Mouse (Mus musculus): Measurements from ENCODE around the gene Armc2. TPM values are rescaled to one million over a fixed set of nuclear protein-coding genes. Genes with fewer than 3 reads are reported as not detected.
A peak's percentile ranks its signal among the peaks of the same experiment; 100 is the strongest.

Armc2 gene
- polyA plus RNA-seq, 1 experiment from 2014 or later = 1.9 TPM

GRCm38 (mm10) chr10:42048648-42049047 is 30.4 kb upstream of the Armc2 start:
- Histone ChIP-seq H3K4me1 (ENCODE audit: control insufficient read depth, insufficient read depth, low read length) (no peaks in the 10 kb centered on the region), H3K27ac (ENCODE audit: low read length) (no peak overlapping the region), H3K27me3 (ENCODE audit: control insufficient read depth, insufficient read depth, low read length) (no peaks in the 10 kb centered on the region), H3K9ac (replicated peaks; ENCODE audit: low read depth, low read length) (no peak overlapping the region), H3K4me2 (replicated peaks; ENCODE audit: low read depth, low read length) (no peak overlapping the region), H3K36me3 (ENCODE audit: control insufficient read depth, insufficient read depth, low read length) (no peaks in the 10 kb centered on the region), H3K9me3 (ENCODE audit: control insufficient read depth, low read depth, low read length) (no peaks in the 10 kb centered on the region), H3K4me3 (ENCODE audit: low read depth, low read length) (no peak overlapping the region)
- 87% methylated on average over 8 of the region's 8 CpGs for WGBS
- ATAC-seq (ENCODE audit: insufficient number of reproducible peaks, insufficient read depth, low FRiP score, low read depth) = no peak

- ATAC-seq (ENCODE audit: insufficient number of reproducible peaks, insufficient read depth, low FRiP score, low read depth) = no peak
- WGBS = 79% methylated on average over 10 of the region's 10 CpGs
Observed at GRCm38 (mm10) chr10:42044574-42044973, 26.3 kb upstream of the Armc2 start.

DNA sequence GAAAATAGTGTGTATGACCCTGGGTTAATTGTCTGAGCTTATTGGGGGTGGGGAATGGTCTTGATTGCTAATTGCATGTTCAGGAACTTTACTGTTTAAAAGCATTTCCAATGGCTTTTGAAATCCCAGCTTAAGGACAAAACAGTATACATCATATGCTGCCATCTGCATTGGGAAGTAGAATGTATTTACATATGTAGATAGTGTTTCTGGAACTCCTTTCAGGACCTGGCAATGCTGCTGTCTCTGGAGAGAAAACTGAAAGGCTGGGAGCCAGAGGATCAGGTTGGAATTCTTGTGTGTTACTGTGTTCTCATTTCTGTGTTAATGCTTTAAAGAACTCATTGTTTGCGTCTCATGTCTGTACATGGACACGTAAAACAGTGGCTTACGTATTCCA is 25.1 kb upstream of the Armc2 start:
- no peak overlapping the region for H3K4me2 ChIP-seq (replicated peaks; ENCODE audit: low read depth, low read length)
- H3K36me3 ChIP-seq (ENCODE audit: control insufficient read depth, insufficient read depth, low read length) = no peaks in the 10 kb centered on the region
- no peak overlapping the region for H3K27ac ChIP-seq (ENCODE audit: low read length)
- WGBS = 89% methylated on average over 3 of the region's 3 CpGs
- no peak overlapping the region for H3K9ac ChIP-seq (replicated peaks; ENCODE audit: low read depth, low read length)
- H3K4me3 ChIP-seq (ENCODE audit: low read depth, low read length) = no peak overlapping the region
- no peaks in the 10 kb centered on the region for H3K4me1 ChIP-seq (ENCODE audit: control insufficient read depth, insufficient read depth, low read length)
- no peaks in the 10 kb centered on the region for H3K27me3 ChIP-seq (ENCODE audit: control insufficient read depth, insufficient read depth, low read length)
- no peak for ATAC-seq (ENCODE audit: insufficient number of reproducible peaks, insufficient read depth, low FRiP score, low read depth)
- H3K9me3 ChIP-seq (ENCODE audit: control insufficient read depth, low read depth, low read length) = no peaks in the 10 kb centered on the region

More at GRCm38 (mm10) chr10:42044574-42044973, 26.3 kb upstream of the Armc2 start:
- Histone ChIP-seq H3K27me3 (ENCODE audit: control insufficient read depth, insufficient read depth, low read length) (no peaks in the 10 kb centered on the region), H3K4me1 (ENCODE audit: control insufficient read depth, insufficient read depth, low read length) (no peaks in the 10 kb centered on the region), H3K27ac (ENCODE audit: low read length) (no peak overlapping the region), H3K36me3 (ENCODE audit: control insufficient read depth, insufficient read depth, low read length) (no peaks in the 10 kb centered on the region), H3K4me2 (replicated peaks; ENCODE audit: low read depth, low read length) (no peak overlapping the region), H3K9me3 (ENCODE audit: control insufficient read depth, low read depth, low read length) (no peaks in the 10 kb centered on the region), H3K9ac (replicated peaks; ENCODE audit: low read depth, low read length) (no peak overlapping the region), H3K4me3 (ENCODE audit: low read depth, low read length) (no peak overlapping the region)

GRCm38 (mm10) chr10:42042881-42043280 is 24.6 kb upstream of the Armc2 start:
- no peak for ATAC-seq (ENCODE audit: insufficient number of reproducible peaks, insufficient read depth, low FRiP score, low read depth)
- no peak overlapping the region for H3K4me3 ChIP-seq (ENCODE audit: low read depth, low read length)
- WGBS = 69% methylated on average over 1 of the region's 1 CpGs
- 0 out of 2 replicates have a peak overlapping the region, but pooled peaks have one; percentile 7 for H3K27ac ChIP-seq (ENCODE audit: low read length)
- no peaks in the 10 kb centered on the region for H3K27me3 ChIP-seq (ENCODE audit: control insufficient read depth, insufficient read depth, low read length)
- H3K9ac ChIP-seq (replicated peaks; ENCODE audit: low read depth, low read length) = no peak overlapping the region
- H3K4me2 ChIP-seq (replicated peaks; ENCODE audit: low read depth, low read length) = no peak overlapping the region
- H3K4me1 ChIP-seq (ENCODE audit: control insufficient read depth, insufficient read depth, low read length) = no peaks in the 10 kb centered on the region
- H3K9me3 ChIP-seq (ENCODE audit: control insufficient read depth, low read depth, low read length) = no peaks in the 10 kb centered on the region
- H3K36me3 ChIP-seq (ENCODE audit: control insufficient read depth, insufficient read depth, low read length) = no peaks in the 10 kb centered on the region

DNA sequence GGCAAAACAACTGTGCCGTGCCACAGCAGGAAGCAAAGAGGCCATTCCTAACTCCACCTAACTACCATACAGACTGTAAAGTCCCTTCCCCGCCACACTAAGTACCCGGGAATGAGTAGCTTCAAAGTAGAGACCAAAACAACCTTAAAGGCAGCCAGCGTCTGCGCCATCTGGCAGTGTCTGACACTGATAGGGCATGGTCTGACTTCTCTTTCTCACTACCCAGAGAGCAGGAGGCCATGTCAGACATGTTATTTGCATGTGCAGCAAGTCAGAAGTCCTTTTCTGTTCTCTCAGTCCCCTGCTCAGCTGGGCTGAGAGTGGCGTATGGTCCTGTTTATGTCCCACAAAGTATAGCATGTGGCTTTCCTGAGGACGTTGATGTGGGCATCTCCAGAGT is 23.8 kb upstream of the Armc2 start:
- no peak for ATAC-seq (ENCODE audit: insufficient number of reproducible peaks, insufficient read depth, low FRiP score, low read depth)
- Histone ChIP-seq H3K4me2 (replicated peaks; ENCODE audit: low read depth, low read length) (no peak overlapping the region), H3K4me1 (ENCODE audit: control insufficient read depth, insufficient read depth, low read length) (no peaks in the 10 kb centered on the region), H3K4me3 (ENCODE audit: low read depth, low read length) (no peak overlapping the region), H3K27me3 (ENCODE audit: control insufficient read depth, insufficient read depth, low read length) (no peaks in the 10 kb centered on the region), H3K27ac (ENCODE audit: low read length) (no peak overlapping the region), H3K36me3 (ENCODE audit: control insufficient read depth, insufficient read depth, low read length) (no peaks in the 10 kb centered on the region), H3K9ac (replicated peaks; ENCODE audit: low read depth, low read length) (no peak overlapping the region), H3K9me3 (ENCODE audit: control insufficient read depth, low read depth, low read length) (no peaks in the 10 kb centered on the region)
- WGBS = 71% methylated on average over 7 of the region's 7 CpGs

GRCm38 (mm10) chr10:42038571-42038970 is 20.3 kb upstream of the Armc2 start:
- Histone ChIP-seq H3K9ac (replicated peaks; ENCODE audit: low read depth, low read length) (no peak overlapping the region), H3K4me1 (ENCODE audit: control insufficient read depth, insufficient read depth, low read length) (no peaks in the 10 kb centered on the region), H3K9me3 (ENCODE audit: control insufficient read depth, low read depth, low read length) (no peaks in the 10 kb centered on the region), H3K36me3 (ENCODE audit: control insufficient read depth, insufficient read depth, low read length) (no peaks in the 10 kb centered on the region), H3K27ac (ENCODE audit: low read length) (no peak overlapping the region), H3K4me2 (replicated peaks; ENCODE audit: low read depth, low read length) (no peak overlapping the region), H3K27me3 (ENCODE audit: control insufficient read depth, insufficient read depth, low read length) (no peaks in the 10 kb centered on the region), H3K4me3 (ENCODE audit: low read depth, low read length) (no peak overlapping the region)
- no peak for ATAC-seq (ENCODE audit: insufficient number of reproducible peaks, insufficient read depth, low FRiP score, low read depth)
- 46% methylated on average over 10 of the region's 10 CpGs for WGBS

DNA sequence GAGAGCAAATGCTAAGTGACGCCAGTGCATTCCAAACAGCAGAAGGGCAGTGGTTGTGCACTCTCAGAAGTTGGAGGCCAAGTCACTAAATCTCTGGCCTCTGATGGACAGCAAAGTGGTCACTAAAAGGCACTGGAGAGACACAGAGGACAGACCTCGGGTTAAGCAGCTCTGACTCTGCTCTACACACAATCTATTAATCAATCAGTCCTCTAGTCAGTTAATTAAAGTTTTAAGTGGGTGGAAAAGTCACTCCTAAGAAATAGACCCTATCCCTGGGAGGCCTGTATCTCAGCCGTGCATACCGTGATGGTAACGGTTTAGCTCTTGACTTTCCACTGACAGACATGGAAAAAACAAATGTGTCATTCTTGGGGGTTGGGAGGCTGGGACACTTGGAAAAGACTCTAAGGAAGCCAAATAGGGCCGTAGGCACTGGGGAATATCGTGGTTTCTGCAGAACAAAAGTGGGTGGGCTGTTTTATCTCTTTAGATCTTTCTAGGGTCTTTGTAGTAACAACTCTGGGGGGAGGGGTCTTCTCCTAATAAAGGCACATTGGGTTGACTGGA is 19.1 kb upstream of the Armc2 start:
- H3K36me3 ChIP-seq (ENCODE audit: control insufficient read depth, insufficient read depth, low read length) = no peaks in the 10 kb centered on the region
- ATAC-seq (ENCODE audit: insufficient number of reproducible peaks, insufficient read depth, low FRiP score, low read depth) = no peak
- H3K9me3 ChIP-seq (ENCODE audit: control insufficient read depth, low read depth, low read length) = no peaks in the 10 kb centered on the region
- no peaks in the 10 kb centered on the region for H3K27me3 ChIP-seq (ENCODE audit: control insufficient read depth, insufficient read depth, low read length)
- no peak overlapping the region for H3K9ac ChIP-seq (replicated peaks; ENCODE audit: low read depth, low read length)
- no peaks in the 10 kb centered on the region for H3K4me1 ChIP-seq (ENCODE audit: control insufficient read depth, insufficient read depth, low read length)
- no peak overlapping the region for H3K27ac ChIP-seq (ENCODE audit: low read length)
- 42% methylated on average over 7 of the region's 7 CpGs for WGBS
- no peak overlapping the region for H3K4me2 ChIP-seq (replicated peaks; ENCODE audit: low read depth, low read length)
- no peak overlapping the region for H3K4me3 ChIP-seq (ENCODE audit: low read depth, low read length)

DNA sequence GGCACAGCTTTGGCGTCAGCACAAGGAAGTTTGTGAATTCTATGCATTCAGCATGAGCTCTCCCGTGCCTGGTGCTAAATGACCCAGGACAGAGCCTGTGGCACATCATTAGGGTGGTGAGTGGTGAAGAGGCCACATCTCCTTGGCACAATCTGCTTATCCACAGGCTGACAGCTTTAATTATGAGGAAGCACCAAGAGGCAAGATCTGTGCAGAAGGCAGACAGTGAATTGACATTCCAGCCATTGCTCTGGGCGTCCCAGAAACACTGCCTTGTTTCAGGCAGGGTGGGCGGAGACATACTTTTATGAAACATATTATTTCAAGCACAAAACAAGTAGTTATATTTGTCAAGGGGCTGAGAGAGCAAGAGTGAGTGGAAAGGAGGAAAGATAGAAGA is 18.6 kb upstream of the Armc2 start:
- no peaks in the 10 kb centered on the region for H3K27me3 ChIP-seq (ENCODE audit: control insufficient read depth, insufficient read depth, low read length)
- ATAC-seq (ENCODE audit: insufficient number of reproducible peaks, insufficient read depth, low FRiP score, low read depth) = no peak

DNA sequence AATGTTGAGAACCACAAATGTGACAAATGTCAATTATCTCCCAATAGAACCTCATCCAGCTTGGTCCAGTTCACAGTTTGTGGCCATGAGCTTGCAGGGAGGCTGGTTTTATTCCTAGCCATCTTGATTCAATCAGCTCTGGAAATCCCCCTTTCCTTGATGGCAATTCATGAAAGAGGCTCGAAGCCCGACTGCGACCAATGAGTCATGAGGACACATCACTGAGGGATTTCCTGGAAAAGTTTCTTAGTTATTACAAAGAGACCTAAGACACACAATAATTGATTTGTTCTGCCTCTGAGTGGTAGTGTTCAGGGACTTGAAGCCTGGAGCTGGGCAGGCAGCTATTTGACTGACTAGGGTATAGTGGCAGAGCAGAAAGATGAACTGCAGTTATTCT is 15.3 kb upstream of the Armc2 start:
- Histone ChIP-seq H3K36me3 (ENCODE audit: control insufficient read depth, insufficient read depth, low read length) (no peaks in the 10 kb centered on the region), H3K4me2 (replicated peaks; ENCODE audit: low read depth, low read length) (no peak overlapping the region), H3K4me3 (ENCODE audit: low read depth, low read length) (no peak overlapping the region), H3K27ac (ENCODE audit: low read length) (no peak overlapping the region), H3K27me3 (ENCODE audit: control insufficient read depth, insufficient read depth, low read length) (no peaks in the 10 kb centered on the region), H3K9me3 (ENCODE audit: control insufficient read depth, low read depth, low read length) (no peaks in the 10 kb centered on the region), H3K4me1 (ENCODE audit: control insufficient read depth, insufficient read depth, low read length) (no peaks in the 10 kb centered on the region), H3K9ac (replicated peaks; ENCODE audit: low read depth, low read length) (no peak overlapping the region)
- ATAC-seq (ENCODE audit: insufficient number of reproducible peaks, insufficient read depth, low FRiP score, low read depth) = no peak
- 76% methylated on average over 3 of the region's 3 CpGs for WGBS

More for the DNA sequence above, 18.6 kb upstream of the Armc2 start:
- Histone ChIP-seq H3K4me1 (ENCODE audit: control insufficient read depth, insufficient read depth, low read length) (no peaks in the 10 kb centered on the region), H3K27ac (ENCODE audit: low read length) (no peak overlapping the region), H3K9me3 (ENCODE audit: control insufficient read depth, low read depth, low read length) (no peaks in the 10 kb centered on the region), H3K36me3 (ENCODE audit: control insufficient read depth, insufficient read depth, low read length) (no peaks in the 10 kb centered on the region), H3K9ac (replicated peaks; ENCODE audit: low read depth, low read length) (no peak overlapping the region), H3K4me2 (replicated peaks; ENCODE audit: low read depth, low read length) (no peak overlapping the region), H3K4me3 (ENCODE audit: low read depth, low read length) (no peak overlapping the region)
- WGBS = 48% methylated on average over 4 of the region's 4 CpGs
